Mouse (Mus musculus): ENCODE data around the gene 1700028K03Rik.

DNA sequence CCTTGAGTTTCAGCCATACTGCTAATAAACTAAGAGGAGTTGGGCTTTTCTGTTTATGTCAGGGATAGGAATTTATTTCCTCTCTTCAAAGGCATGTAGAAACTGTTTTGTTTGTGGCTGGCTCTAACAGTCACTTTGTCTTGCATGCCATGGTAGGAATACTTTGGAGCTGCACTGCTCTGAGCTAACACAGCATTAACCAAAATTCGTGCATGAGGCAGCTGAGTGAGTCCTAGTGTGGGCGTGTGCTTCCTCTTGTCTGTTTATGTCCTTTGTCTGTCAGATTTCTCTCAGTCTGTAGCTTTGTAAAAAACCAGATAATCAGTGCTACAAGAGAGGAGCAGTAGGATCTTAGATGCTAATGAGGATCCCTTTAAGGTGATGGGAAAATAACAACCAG is 23.2 kb upstream of the 1700028K03Rik start:
- TF ChIP-seq ZC3H11A (IDR thresholded peaks at IDR 0.05; ENCODE audit: borderline replicate concordance, low read depth, low read length) (no peak), CHD2 (IDR thresholded peaks at IDR 0.05; ENCODE audit: low read depth, low read length) (no peak), HCFC1 (IDR thresholded peaks at IDR 0.05; ENCODE audit: borderline replicate concordance, insufficient read depth, low read length) (no peak), MAFK (IDR thresholded peaks at IDR 0.05; ENCODE audit: insufficient read depth, low read depth, low read length) (no peak), ZNF384 (IDR thresholded peaks at IDR 0.05; ENCODE audit: low read depth, low read length) (no peak)

All from ES-E14 (cell line).